ENCODE assay signal across 28 mouse cellular contexts in genomic region chr9:104777135-104777534, GRCm38 (mm10).
A peak's percentile ranks its signal among the peaks of the same experiment; 100 is the strongest.
DNase-seq lines count a peak whose midpoint lies in the region; ATAC-seq and TF ChIP-seq lines count a peak whose summit lies in the region.
"Had no signal": no experiment of that assay in that cellular context is flagged by ENCODE, and none has a peak within 500 bp of the region (broad histone marks: within the 10 kb centered on the region; RNA-seq: fewer than 3 reads in every experiment).

No protein-coding gene starts in this region.

- H3K27ac ChIP-seq in forebrain, embryonic 14.5 days (ENCODE audit: low read depth, low read length), result 0 out of 2 replicates have a peak overlapping the region, but pooled peaks have one; percentile 22
- no peak overlapping the region for H3K27ac ChIP-seq in forebrain, embryonic 10.5 days
- peak overlapping the region; percentile 73 for H3K27ac ChIP-seq in layer of hippocampus, adult 2 months
- H3K27ac ChIP-seq in forebrain, postnatal 0 days (ENCODE audit: low read depth, low read length), result peak overlapping the region; percentile 72
- H3K27ac ChIP-seq: embryonic facial prominence, embryonic 10.5 days; embryonic facial prominence, embryonic 13.5 days; heart, adult 2 months; heart, embryonic 10.5 days; hindbrain, embryonic 12.5 days; hindbrain, embryonic 15.5 days had no signal

- no peak overlapping the region for H3K4me3 ChIP-seq in forebrain, embryonic 14.5 days (ENCODE audit: low read depth, low read length)
- no peak overlapping the region for H3K4me3 ChIP-seq in forebrain, embryonic 10.5 days
- H3K4me3 ChIP-seq in layer of hippocampus, adult 2 months, result no peak overlapping the region
- H3K4me3 ChIP-seq in forebrain, postnatal 0 days (ENCODE audit: low read depth, low read length), result no peak overlapping the region
- no peak overlapping the region for H3K4me3 ChIP-seq in lung, adult 2 months (replicated peaks; ENCODE audit: extremely low read depth, low read depth, low read length)
- H3K4me3 ChIP-seq: embryonic facial prominence, embryonic 10.5 days; embryonic facial prominence, embryonic 13.5 days; erythroblast, embryonic 14.5 days; heart, adult 2 months; heart, embryonic 10.5 days; hindbrain, embryonic 12.5 days; hindbrain, embryonic 15.5 days had no signal

- no peak overlapping the region for H3K9ac ChIP-seq in forebrain, embryonic 14.5 days (ENCODE audit: low read length)
- H3K9ac ChIP-seq in forebrain, postnatal 0 days, result no peak overlapping the region
- H3K9ac ChIP-seq: embryonic facial prominence, embryonic 13.5 days; hindbrain, embryonic 12.5 days; hindbrain, embryonic 15.5 days had no signal

- no peak for DNase-seq in forebrain, embryonic 14.5 days (ENCODE audit: low spot score)
- DNase-seq in forebrain, embryonic 10.5 days (ENCODE audit: extremely low spot score, low spot score), result no peak
- DNase-seq in layer of hippocampus, adult 2 months (ENCODE audit: low spot score in 2 of 2), result no peak
- no peak for DNase-seq in layer of hippocampus, adult 9-10 months (ENCODE audit: low spot score)
- peak; percentile 68 for DNase-seq in brain, adult 2 months (ENCODE audit: low read depth, low spot score)
- DNase-seq in forebrain, postnatal 0 days, result no peak
- no peak for DNase-seq in lung, adult 2 months
- DNase-seq: adrenal gland, postnatal 10 days; adrenal gland, postnatal 36 days; B cell, adult 2 months; cerebellum, adult 11 months; cerebellum, adult 2 months; cerebellum, adult 9-11 months; cerebellum, postnatal 25 days; embryo, embryonic 11 days; gastrocnemius, postnatal 10 days; gastrocnemius, postnatal 36 days; heart, adult 2 months had no signal

- peaks cover 5% of the 10 kb centered on the region for H3K4me1 ChIP-seq in forebrain, embryonic 14.5 days (ENCODE audit: control insufficient read depth, insufficient read depth, low read length)
- H3K4me1 ChIP-seq in forebrain, embryonic 10.5 days, result no peaks in the 10 kb centered on the region
- H3K4me1 ChIP-seq in forebrain, postnatal 0 days (ENCODE audit: insufficient read depth), result peaks cover 22% of the 10 kb centered on the region
- no peaks in the 10 kb centered on the region for H3K4me1 ChIP-seq in lung, adult 2 months (ENCODE audit: control insufficient read depth, insufficient read depth, low read length)
- H3K4me1 ChIP-seq: embryonic facial prominence, embryonic 10.5 days; embryonic facial prominence, embryonic 13.5 days; heart, embryonic 10.5 days; hindbrain, embryonic 12.5 days; hindbrain, embryonic 15.5 days had no signal

- TF ChIP-seq CTCF in layer of hippocampus, adult 2 months (conservative IDR thresholded peaks at IDR 0.05), result no peak
- TF ChIP-seq CTCF in forebrain, postnatal 0 days (IDR thresholded peaks at IDR 0.05; ENCODE audit: low read depth), result no peak
- TF ChIP-seq CTCF in lung, adult 2 months (IDR thresholded peaks at IDR 0.05; ENCODE audit: insufficient read depth, low read length), result no peak

- H3K36me3 ChIP-seq in forebrain, embryonic 14.5 days (ENCODE audit: control insufficient read depth, insufficient read depth, low read length), result no peaks in the 10 kb centered on the region
- H3K36me3 ChIP-seq in forebrain, embryonic 10.5 days (replicated peaks), result no peaks in the 10 kb centered on the region
- no peaks in the 10 kb centered on the region for H3K36me3 ChIP-seq in forebrain, postnatal 0 days (ENCODE audit: insufficient read depth)
- H3K36me3 ChIP-seq: embryonic facial prominence, embryonic 10.5 days; embryonic facial prominence, embryonic 13.5 days; G1E; heart, embryonic 10.5 days; hindbrain, embryonic 12.5 days; hindbrain, embryonic 15.5 days had no signal

- ATAC-seq in forebrain, embryonic 14.5 days, result no peak
- peak; percentile 17; the same call in 1 of the 2 replicates for ATAC-seq in forebrain, postnatal 0 days
- ATAC-seq: intestine, postnatal 0 days; Patski had no signal

- H3K4me2 ChIP-seq in forebrain, embryonic 14.5 days (ENCODE audit: low read length), result no peak overlapping the region
- H3K4me2 ChIP-seq in forebrain, postnatal 0 days (ENCODE audit: low read depth), result no peak overlapping the region
- H3K4me2 ChIP-seq: embryonic facial prominence, embryonic 13.5 days; hindbrain, embryonic 12.5 days; hindbrain, embryonic 15.5 days had no signal

- no peaks in the 10 kb centered on the region for H3K9me3 ChIP-seq in forebrain, embryonic 14.5 days (replicated peaks; ENCODE audit: control insufficient read depth, low read length)
- H3K9me3 ChIP-seq in forebrain, embryonic 10.5 days, result no peaks in the 10 kb centered on the region
- H3K9me3 ChIP-seq in forebrain, postnatal 0 days (ENCODE audit: low read length), result no peaks in the 10 kb centered on the region
- H3K9me3 ChIP-seq: embryonic facial prominence, embryonic 10.5 days; embryonic facial prominence, embryonic 13.5 days; heart, embryonic 10.5 days; hindbrain, embryonic 12.5 days; hindbrain, embryonic 15.5 days had no signal

- no peaks in the 10 kb centered on the region for H3K27me3 ChIP-seq in forebrain, embryonic 14.5 days (replicated peaks; ENCODE audit: control insufficient read depth, insufficient read depth, low read length)
- H3K27me3 ChIP-seq in forebrain, embryonic 10.5 days (ENCODE audit: poor library complexity, severe bottlenecking), result no peaks in the 10 kb centered on the region
- no peaks in the 10 kb centered on the region for H3K27me3 ChIP-seq in forebrain, postnatal 0 days (ENCODE audit: insufficient read depth, low read length)
- H3K27me3 ChIP-seq: CH12.LX; embryonic facial prominence, embryonic 13.5 days; hindbrain, embryonic 12.5 days; hindbrain, embryonic 15.5 days; Patski had no signal

- no peak for TF ChIP-seq POLR2A in lung, adult 2 months (IDR thresholded peaks at IDR 0.05; ENCODE audit: borderline replicate concordance, extremely low read depth, low read depth, low read length)

- 75% methylated on average over 3 of the region's 3 CpGs for WGBS in forebrain, embryonic 14.5 days
- 84% methylated on average over 3 of the region's 3 CpGs for WGBS in forebrain, embryonic 10.5 days
- WGBS in forebrain, postnatal 0 days, result 61% methylated on average over 3 of the region's 3 CpGs
- WGBS in lung, adult 2 months, result 46% methylated on average over 3 of the region's 3 CpGs
